Comparison of ENCODE assay signal across 16 mouse cellular contexts in genomic region chr3:115532141-115532735, GRCm38 (mm10).
"Had no signal": no experiment of that assay in that cellular context is flagged by ENCODE, and none has a peak within 500 bp of the region (broad histone marks: within the 10 kb centered on the region; RNA-seq: fewer than 3 reads in every experiment).

No protein-coding gene starts in this region.

- ATAC-seq: intestine, embryonic 15.5 days; liver, postnatal 0 days; midbrain, embryonic 15.5 days had no signal

- H3K36me3 ChIP-seq: intestine, embryonic 15.5 days; liver, embryonic 13.5 days; lung, embryonic 15.5 days; midbrain, embryonic 15.5 days had no signal

- H3K4me1 ChIP-seq: intestine, embryonic 15.5 days; liver, embryonic 13.5 days; lung, embryonic 15.5 days; megakaryocyte, embryonic 14.5 days; midbrain, embryonic 15.5 days had no signal

- DNase-seq: kidney, adult 2 months; kidney, postnatal 25 days; liver; liver, embryonic 13.5 days; liver, postnatal 0 days; lung, postnatal 14 days; right cerebral cortex, postnatal 14 days; thymus, postnatal 4 days had no signal

- H3K27me3 ChIP-seq: intestine, embryonic 15.5 days; liver, embryonic 13.5 days; lung, embryonic 15.5 days; midbrain, embryonic 15.5 days had no signal

- H3K4me2 ChIP-seq: intestine, embryonic 15.5 days; liver, embryonic 13.5 days; lung, embryonic 15.5 days; midbrain, embryonic 11.5 days; midbrain, embryonic 15.5 days had no signal

- H3K4me3 ChIP-seq: intestine, embryonic 15.5 days; left cerebral cortex, adult 2 months; liver, embryonic 13.5 days; lung, embryonic 15.5 days; megakaryocyte, embryonic 14.5 days; midbrain, embryonic 15.5 days had no signal

- H3K9ac ChIP-seq: intestine, embryonic 15.5 days; liver, embryonic 13.5 days; liver, postnatal 0 days; lung, embryonic 15.5 days; midbrain, embryonic 15.5 days had no signal

- H3K27ac ChIP-seq: intestine, embryonic 15.5 days; left cerebral cortex, adult 2 months; liver, embryonic 13.5 days; lung, embryonic 15.5 days; macrophage; midbrain, embryonic 15.5 days; stomach, postnatal 0 days had no signal

- H3K9me3 ChIP-seq: intestine, embryonic 15.5 days; liver, embryonic 13.5 days; lung, embryonic 15.5 days; megakaryocyte, embryonic 14.5 days; midbrain, embryonic 15.5 days had no signal
